Mouse (Mus musculus): ENCODE measurements around the gene Mcoln2.

The Mcoln2 gene

GRCm38 (mm10) chr3:146228559-146229310 lies 79.1 kb downstream of the Mcoln2 start:
- DNase-seq (ENCODE audit: low read depth) = no peak

- DNase-seq (ENCODE audit: low read depth) = no peak
These were observed 83.1 kb downstream of the Mcoln2 start for GRCm38 (mm10) chr3:146232708-146233107.

- DNase-seq (ENCODE audit: low read depth) = no peak
These were observed 84.1 kb downstream of the Mcoln2 start for GRCm38 (mm10) chr3:146233741-146234140.

- no peak for DNase-seq (ENCODE audit: low read depth)
These were observed 84.9 kb downstream of the Mcoln2 start for GRCm38 (mm10) chr3:146234530-146234929.

- no peak for DNase-seq (ENCODE audit: low read depth)
These were observed 86.6 kb downstream of the Mcoln2 start for GRCm38 (mm10) chr3:146236280-146236679.

- DNase-seq (ENCODE audit: low read depth) = no peak
These were observed 88.0 kb downstream of the Mcoln2 start for GRCm38 (mm10) chr3:146237676-146238075.

- DNase-seq (ENCODE audit: low read depth) = no peak
These were observed 95.0 kb downstream of the Mcoln2 start for GRCm38 (mm10) chr3:146244630-146245029.

Measured in c-Kit-positive CD71-positive TER-119-negative erythroid progenitor cells, embryonic 14.5 days (primary cell).